Mouse (Mus musculus): ENCODE measurements around the gene Emid1. TPM values are rescaled to one million over a fixed set of nuclear protein-coding genes. Genes with fewer than 3 reads are reported as not detected.

Emid1 gene
- total and polyA plus RNA-seq, 3 experiments: 0.16 TPM; not detected in 2

DNA sequence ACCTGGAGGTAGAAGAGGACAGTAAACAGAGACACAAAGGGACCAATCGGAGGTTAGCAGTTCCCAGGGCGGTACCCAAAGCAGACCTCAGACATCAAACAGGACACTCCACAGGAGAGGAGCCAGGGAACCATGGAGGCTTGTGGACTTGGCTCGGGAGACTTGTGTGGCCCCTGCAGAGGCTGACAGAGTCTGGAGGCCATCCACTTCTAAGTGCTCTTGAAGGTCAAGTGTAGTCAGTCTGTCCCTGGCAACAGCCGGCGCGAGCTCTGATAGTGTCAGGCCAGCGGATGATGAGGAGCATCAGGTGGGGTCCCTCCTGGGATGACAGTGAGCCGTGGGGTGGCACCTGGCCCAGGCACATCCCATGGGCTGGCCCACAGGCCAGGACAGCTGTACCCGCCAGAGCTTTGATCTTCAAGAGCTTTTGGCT lies 40.0 kb upstream of the Emid1 start:
- H3K4me1 ChIP-seq (ENCODE audit: insufficient read depth, low read depth, low read length): no peaks in the 10 kb centered on the region
- no peaks in the 10 kb centered on the region for H3K36me3 ChIP-seq (replicated peaks)
- H3K9me3 ChIP-seq (replicated peaks): no peaks in the 10 kb centered on the region

DNA sequence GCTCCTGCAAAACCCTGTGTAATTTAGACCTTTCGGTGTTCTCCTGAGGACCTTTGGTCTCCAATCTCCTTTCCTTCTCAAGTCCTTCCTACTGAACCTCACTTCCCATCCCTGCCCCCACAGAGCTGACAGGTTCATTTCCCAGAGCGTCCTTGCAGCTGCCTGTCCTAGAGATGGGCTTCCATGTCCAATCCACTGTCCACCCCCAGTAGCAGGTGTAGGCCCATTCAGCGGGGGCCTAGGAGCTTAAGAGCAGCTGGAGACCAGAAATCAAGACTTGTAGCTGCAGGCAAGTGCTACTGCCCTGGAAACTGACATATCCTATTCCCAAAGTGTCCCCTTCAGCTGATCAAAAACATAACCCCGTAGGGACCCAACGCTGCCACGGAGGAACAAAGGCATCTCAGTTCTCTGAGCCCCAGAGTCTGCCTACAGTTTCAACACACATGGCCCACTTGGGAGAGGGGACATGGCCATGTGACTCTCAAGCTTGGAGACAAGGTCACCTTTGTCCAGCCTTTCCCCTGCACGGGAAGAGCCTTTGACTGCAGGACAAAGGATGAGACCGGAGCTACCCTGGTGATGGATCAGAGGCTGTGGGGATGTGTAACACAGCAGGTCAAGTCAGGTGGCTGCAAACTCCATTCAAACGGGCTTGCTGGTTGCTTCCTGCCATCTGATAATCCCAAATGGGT lies 37.3 kb upstream of the Emid1 start:
- Histone ChIP-seq H3K27me3 (ENCODE audit: insufficient read depth, low read length) (peaks cover 23% of the 10 kb centered on the region), H3K4me3 (ENCODE audit: low read depth, low read length) (no peak overlapping the region), H3K36me3 (replicated peaks) (no peaks in the 10 kb centered on the region), H3K9me3 (replicated peaks) (no peaks in the 10 kb centered on the region), H3K4me1 (ENCODE audit: insufficient read depth, low read depth, low read length) (no peaks in the 10 kb centered on the region)
- ATAC-seq (ENCODE audit: extremely low read depth, insufficient number of reproducible peaks, low FRiP score, poor library complexity, severe bottlenecking) (no peak), DNase-seq (ENCODE audit: low spot score) (no peak)
- no peak for TF ChIP-seq TAL1 (conservative IDR thresholded peaks at IDR 0.05; ENCODE audit: low read depth, low read length)
- no peak for TF ChIP-seq GATA2 (IDR thresholded peaks at IDR 0.05; ENCODE audit: borderline replicate concordance, low read depth, low read length)
- TF ChIP-seq POLR2AphosphoS5 (IDR thresholded peaks at IDR 0.05; ENCODE audit: insufficient replicate concordance, low read depth, low read length): no peak
- TF ChIP-seq CTCF (IDR thresholded peaks at IDR 0.05; ENCODE audit: low read depth, low read length): no peak
- TF ChIP-seq GATA1 (IDR thresholded peaks at IDR 0.05; ENCODE audit: borderline replicate concordance, low read length): no peak

More for the DNA sequence above, 40.0 kb upstream of the Emid1 start:
- Histone ChIP-seq H3K27me3 (ENCODE audit: insufficient read depth, low read length) (peaks cover 31% of the 10 kb centered on the region), H3K4me3 (ENCODE audit: low read depth, low read length) (no peak overlapping the region)
- no peak for ATAC-seq (ENCODE audit: extremely low read depth, insufficient number of reproducible peaks, low FRiP score, poor library complexity, severe bottlenecking)
- no peak for DNase-seq (ENCODE audit: low spot score)
- TF ChIP-seq CTCF (IDR thresholded peaks at IDR 0.05; ENCODE audit: low read depth, low read length) (no peak), GATA1 (IDR thresholded peaks at IDR 0.05; ENCODE audit: borderline replicate concordance, low read length) (no peak), POLR2AphosphoS5 (IDR thresholded peaks at IDR 0.05; ENCODE audit: insufficient replicate concordance, low read depth, low read length) (no peak), GATA2 (IDR thresholded peaks at IDR 0.05; ENCODE audit: borderline replicate concordance, low read depth, low read length) (no peak), TAL1 (conservative IDR thresholded peaks at IDR 0.05; ENCODE audit: low read depth, low read length) (no peak)

- H3K4me1 ChIP-seq (ENCODE audit: insufficient read depth, low read depth, low read length): no peaks in the 10 kb centered on the region
- no peak overlapping the region for H3K4me3 ChIP-seq (ENCODE audit: low read depth, low read length)
- DNase-seq (ENCODE audit: low spot score) (no peak), ATAC-seq (ENCODE audit: extremely low read depth, insufficient number of reproducible peaks, low FRiP score, poor library complexity, severe bottlenecking) (no peak)
- no peaks in the 10 kb centered on the region for H3K9me3 ChIP-seq (replicated peaks)
- TF ChIP-seq TAL1 (conservative IDR thresholded peaks at IDR 0.05; ENCODE audit: low read depth, low read length) (no peak), GATA1 (IDR thresholded peaks at IDR 0.05; ENCODE audit: borderline replicate concordance, low read length) (no peak), POLR2AphosphoS5 (IDR thresholded peaks at IDR 0.05; ENCODE audit: insufficient replicate concordance, low read depth, low read length) (no peak), GATA2 (IDR thresholded peaks at IDR 0.05; ENCODE audit: borderline replicate concordance, low read depth, low read length) (no peak), CTCF (IDR thresholded peaks at IDR 0.05; ENCODE audit: low read depth, low read length) (no peak)
- H3K36me3 ChIP-seq (replicated peaks): no peaks in the 10 kb centered on the region
- peaks cover 23% of the 10 kb centered on the region for H3K27me3 ChIP-seq (ENCODE audit: insufficient read depth, low read length)
Observed at GRCm38 (mm10) chr11:5188170-5188569, 36.1 kb upstream of the Emid1 start.

DNA sequence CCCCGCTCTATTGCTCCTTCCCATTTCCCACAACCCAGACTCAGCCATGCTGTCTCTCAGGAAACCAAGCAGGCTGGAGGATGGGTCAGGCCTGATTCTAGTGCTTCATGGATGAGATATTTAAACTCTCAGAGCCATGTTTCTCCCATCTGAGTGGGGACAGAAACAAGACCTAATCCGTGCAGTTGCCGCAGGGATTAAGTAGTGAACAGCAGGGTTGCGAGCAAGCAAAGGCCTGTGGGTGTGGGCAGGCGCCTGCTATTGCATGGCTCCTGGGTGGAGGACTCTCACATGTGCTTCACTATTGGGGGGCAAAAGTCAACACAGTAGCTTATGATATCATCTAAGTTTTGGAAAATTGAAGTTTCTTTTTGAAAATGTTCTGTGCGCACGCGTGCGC lies 32.8 kb upstream of the Emid1 start:
- no peak overlapping the region for H3K4me3 ChIP-seq (ENCODE audit: low read depth, low read length)
- DNase-seq (ENCODE audit: low spot score): no peak
- no peaks in the 10 kb centered on the region for H3K36me3 ChIP-seq (replicated peaks)
- peaks cover 14% of the 10 kb centered on the region for H3K27me3 ChIP-seq (ENCODE audit: insufficient read depth, low read length)
- H3K4me1 ChIP-seq (ENCODE audit: insufficient read depth, low read depth, low read length): peaks cover 3% of the 10 kb centered on the region
- no peak for TF ChIP-seq POLR2AphosphoS5 (IDR thresholded peaks at IDR 0.05; ENCODE audit: insufficient replicate concordance, low read depth, low read length)
- no peak for TF ChIP-seq TAL1 (conservative IDR thresholded peaks at IDR 0.05; ENCODE audit: low read depth, low read length)
- no peak for TF ChIP-seq CTCF (IDR thresholded peaks at IDR 0.05; ENCODE audit: low read depth, low read length)
- no peak for TF ChIP-seq GATA1 (IDR thresholded peaks at IDR 0.05; ENCODE audit: borderline replicate concordance, low read length)
- H3K9me3 ChIP-seq (replicated peaks): no peaks in the 10 kb centered on the region
- no peak for ATAC-seq (ENCODE audit: extremely low read depth, insufficient number of reproducible peaks, low FRiP score, poor library complexity, severe bottlenecking)

DNA sequence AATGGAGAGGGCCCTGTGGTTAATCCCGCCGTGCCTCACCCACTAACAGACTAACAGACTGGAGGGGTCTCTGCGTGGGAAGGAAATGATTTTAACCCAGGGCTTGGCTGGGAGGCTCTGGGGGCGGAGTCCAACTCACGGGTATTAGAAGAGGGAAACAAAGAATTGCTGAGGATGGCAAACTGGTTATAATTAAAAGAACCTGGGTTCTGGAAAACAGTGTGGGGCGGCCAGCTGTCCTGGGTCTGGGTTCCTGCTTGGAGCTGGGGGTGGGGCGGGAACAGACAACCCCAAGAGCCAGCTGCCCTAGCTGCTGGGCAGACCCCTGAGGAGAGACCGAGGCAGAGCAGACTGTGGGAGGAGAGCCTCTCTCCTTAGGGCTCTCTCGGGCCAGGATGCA lies 32.2 kb upstream of the Emid1 start:
- Histone ChIP-seq H3K4me3 (ENCODE audit: low read depth, low read length) (no peak overlapping the region), H3K9me3 (replicated peaks) (no peaks in the 10 kb centered on the region), H3K4me1 (ENCODE audit: insufficient read depth, low read depth, low read length) (peaks cover 3% of the 10 kb centered on the region), H3K36me3 (replicated peaks) (no peaks in the 10 kb centered on the region), H3K27me3 (ENCODE audit: insufficient read depth, low read length) (peaks cover 17% of the 10 kb centered on the region)
- no peak for TF ChIP-seq GATA2 (IDR thresholded peaks at IDR 0.05; ENCODE audit: borderline replicate concordance, low read depth, low read length)
- no peak for TF ChIP-seq GATA1 (IDR thresholded peaks at IDR 0.05; ENCODE audit: borderline replicate concordance, low read length)
- TF ChIP-seq TAL1 (conservative IDR thresholded peaks at IDR 0.05; ENCODE audit: low read depth, low read length): no peak
- no peak for TF ChIP-seq POLR2AphosphoS5 (IDR thresholded peaks at IDR 0.05; ENCODE audit: insufficient replicate concordance, low read depth, low read length)
- TF ChIP-seq CTCF (IDR thresholded peaks at IDR 0.05; ENCODE audit: low read depth, low read length): no peak
- DNase-seq (ENCODE audit: low spot score): no peak
- no peak for ATAC-seq (ENCODE audit: extremely low read depth, insufficient number of reproducible peaks, low FRiP score, poor library complexity, severe bottlenecking)

DNA sequence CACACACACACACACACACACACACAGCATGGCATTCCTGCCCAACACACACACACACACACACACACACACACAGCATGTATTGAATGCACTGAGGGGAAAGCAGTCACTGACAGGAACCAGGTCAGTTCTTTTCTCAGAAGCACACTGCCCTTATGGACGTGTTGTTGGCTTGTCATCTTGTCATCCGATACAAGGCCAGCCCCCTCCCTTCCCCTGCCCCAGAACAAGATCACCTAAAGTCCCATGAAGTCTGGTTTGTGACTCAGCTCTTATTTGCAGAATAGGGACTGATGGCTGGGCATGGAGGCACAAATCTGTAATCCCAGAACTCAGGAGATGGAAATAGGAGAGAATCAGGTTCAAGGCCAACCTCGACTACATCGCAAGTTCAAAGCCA lies 30.8 kb upstream of the Emid1 start:
- Histone ChIP-seq H3K36me3 (replicated peaks) (no peaks in the 10 kb centered on the region), H3K9me3 (replicated peaks) (no peaks in the 10 kb centered on the region), H3K27me3 (ENCODE audit: insufficient read depth, low read length) (peaks cover 19% of the 10 kb centered on the region), H3K4me3 (ENCODE audit: low read depth, low read length) (no peak overlapping the region), H3K4me1 (ENCODE audit: insufficient read depth, low read depth, low read length) (peaks cover 3% of the 10 kb centered on the region)
- ATAC-seq (ENCODE audit: extremely low read depth, insufficient number of reproducible peaks, low FRiP score, poor library complexity, severe bottlenecking): no peak
- DNase-seq (ENCODE audit: low spot score): no peak
- no peak for TF ChIP-seq GATA2 (IDR thresholded peaks at IDR 0.05; ENCODE audit: borderline replicate concordance, low read depth, low read length)
- no peak for TF ChIP-seq TAL1 (conservative IDR thresholded peaks at IDR 0.05; ENCODE audit: low read depth, low read length)
- no peak for TF ChIP-seq POLR2AphosphoS5 (IDR thresholded peaks at IDR 0.05; ENCODE audit: insufficient replicate concordance, low read depth, low read length)
- no peak for TF ChIP-seq GATA1 (IDR thresholded peaks at IDR 0.05; ENCODE audit: borderline replicate concordance, low read length)
- TF ChIP-seq CTCF (IDR thresholded peaks at IDR 0.05; ENCODE audit: low read depth, low read length): no peak

All from G1E (cell line).